Mouse (Mus musculus) MEL (cell line): Measurements from ENCODE around the gene Ctu2. TPM values are rescaled to one million over a fixed set of nuclear protein-coding genes. Genes with fewer than 3 reads are reported as not detected.

Experiments used
- DNase-seq: peaks from one replicate; pipeline ENCODE4 v3.0.0; 2011; ENCODE audit warnings: low read depth, low spot score
- H3K27ac ChIP-seq: 2 replicates; pipeline ENCODE4 v1.5.1; 2012; ENCODE audit warnings: low read depth, mild to moderate bottlenecking, control low read depth, low read length, moderate library complexity; ENCODE audit not compliant: control insufficient read depth
- H3K27me3 ChIP-seq, 2 experiments: fragments of 150-350 bp in 1 of 2; sonication (generic) in 1 of 2; 2 replicates each; pipeline ENCODE4 v1.6.1; 2012; ENCODE audit warnings: low read length in 2 of 2, mild to moderate bottlenecking in 2 of 2, improper control_type of control experiment in 1 of 2, moderate library complexity in 1 of 2; ENCODE audit not compliant: insufficient read depth in 2 of 2, control insufficient read depth in 1 of 2
- H3K36me3 ChIP-seq, 2 experiments: 2 replicates each; pipeline ENCODE4 v1.6.1; 2012 to 2014; ENCODE audit warnings: low read length in 2 of 2, improper control_type of control experiment in 1 of 2, inconsistent platforms in 1 of 2, mild to moderate bottlenecking in 1 of 2; ENCODE audit not compliant: insufficient read depth in 2 of 2, control insufficient read depth in 1 of 2
- H3K4me1 ChIP-seq, 2 experiments: fragments of 150-350 bp in 1 of 2; sonication (generic) in 1 of 2; 2 replicates each; pipeline ENCODE4 v1.6.1; 2012; ENCODE audit warnings: low read length in 2 of 2, improper control_type of control experiment in 1 of 2, mild to moderate bottlenecking in 1 of 2; ENCODE audit not compliant: insufficient read depth in 2 of 2, control insufficient read depth in 1 of 2
- H3K4me3 ChIP-seq, 2 experiments: fragments of 150-350 bp in 1 of 2; sonication (generic) in 1 of 2; 2 replicates each; pipeline ENCODE4 v1.5.1; 2012; ENCODE audit warnings: low read depth in 2 of 2, low read length in 2 of 2, mild to moderate bottlenecking in 2 of 2, moderate library complexity in 2 of 2, control low read depth in 1 of 2, improper control_type of control experiment in 1 of 2; ENCODE audit not compliant: control insufficient read depth in 1 of 2, insufficient read depth in 1 of 2
- H3K79me2 ChIP-seq: 2 replicates; pipeline ENCODE4 v1.6.1; 2012; ENCODE audit warnings: mild to moderate bottlenecking, low read length, moderate library complexity; ENCODE audit not compliant: control insufficient read depth, poor library complexity, insufficient read depth
- H3K9ac ChIP-seq: 2 replicates; pipeline ENCODE4 v1.6.1; 2012; ENCODE audit warnings: low read depth, mild to moderate bottlenecking, control low read depth, low read length, moderate library complexity; ENCODE audit not compliant: control insufficient read depth, poor library complexity, severe bottlenecking
- H3K9me3 ChIP-seq: fragments of 150-350 bp; sonication (generic); replicated peaks from 2 replicates; pipeline ENCODE4 v1.6.1; 2012; ENCODE audit warnings: mild to moderate bottlenecking, low read length, improper control_type of control experiment, moderate library complexity; ENCODE audit not compliant: insufficient read depth
- EP300 ChIP-seq, 2 experiments: IDR thresholded peaks; 2 replicates each; pipeline ENCODE4 v1.6.1; 2011; ENCODE audit warnings: improper control_type of control experiment in 2 of 2, low read length in 2 of 2, low read depth in 1 of 2, mild to moderate bottlenecking in 1 of 2
- ETS1 ChIP-seq: IDR thresholded peaks from 2 replicates; pipeline ENCODE4 v1.6.1; 2012; ENCODE audit warnings: low read depth, mild to moderate bottlenecking, inconsistent platforms, low read length, improper control_type of control experiment, moderate library complexity
- GABPA ChIP-seq: IDR thresholded peaks from 2 replicates; pipeline ENCODE4 v1.6.1; 2012; ENCODE audit warnings: low read depth, mild to moderate bottlenecking, inconsistent platforms, low read length, improper control_type of control experiment, moderate library complexity
- GATA1 ChIP-seq: IDR thresholded peaks from 2 replicates; pipeline ENCODE4 v1.6.1; 2011; ENCODE audit warnings: low read depth, low read length, improper control_type of control experiment
- HCFC1 ChIP-seq: IDR thresholded peaks from 2 replicates; pipeline ENCODE4 v1.6.1; 2012; ENCODE audit warnings: low read depth, mild to moderate bottlenecking, inconsistent platforms, low read length, improper control_type of control experiment, moderate library complexity
- KAT2A ChIP-seq: conservative IDR thresholded peaks from 2 replicates; pipeline ENCODE4 v1.6.1; 2012; ENCODE audit warnings: low read depth, low read length, improper control_type of control experiment, inconsistent platforms
- MAFK ChIP-seq: IDR thresholded peaks from 2 replicates; pipeline ENCODE4 v1.6.1; 2011; ENCODE audit warnings: low read depth, mild to moderate bottlenecking, low read length, improper control_type of control experiment, borderline replicate concordance
- MAX ChIP-seq: IDR thresholded peaks from 2 replicates; pipeline ENCODE4 v1.6.1; 2011; ENCODE audit warnings: low read length, improper control_type of control experiment
- MAZ ChIP-seq: IDR thresholded peaks from 2 replicates; pipeline ENCODE4 v1.6.1; 2012; ENCODE audit warnings: low read depth, mild to moderate bottlenecking, inconsistent platforms, low read length, improper control_type of control experiment
- MEF2A ChIP-seq: IDR thresholded peaks from 2 replicates; pipeline ENCODE4 v1.6.1; 2014; ENCODE audit warnings: low read depth, mild to moderate bottlenecking, inconsistent platforms, low read length, improper control_type of control experiment; ENCODE audit not compliant: poor library complexity, insufficient replicate concordance, severe bottlenecking; ENCODE audit errors: extremely low read depth
- MYC ChIP-seq: IDR thresholded peaks from 2 replicates; pipeline ENCODE4 v1.6.1; 2011; ENCODE audit warnings: low read depth, mild to moderate bottlenecking, low read length, improper control_type of control experiment, moderate library complexity
- NELFE ChIP-seq: IDR thresholded peaks from 2 replicates; pipeline ENCODE4 v1.6.1; 2011; ENCODE audit warnings: low read depth, low read length, improper control_type of control experiment
- POLR2AphosphoS2 ChIP-seq: IDR thresholded peaks from 2 replicates; pipeline ENCODE4 v1.6.1; 2011; ENCODE audit warnings: low read length, improper control_type of control experiment
- POLR2AphosphoS5 ChIP-seq: IDR thresholded peaks from 2 replicates; pipeline ENCODE4 v1.6.1; 2012; ENCODE audit warnings: low read depth, borderline replicate concordance, mild to moderate bottlenecking, inconsistent platforms, low read length, moderate library complexity, mixed read lengths
- RAD21 ChIP-seq: IDR thresholded peaks from 2 replicates; pipeline ENCODE4 v1.6.1; 2011; ENCODE audit warnings: mild to moderate bottlenecking, low read depth, low read length, improper control_type of control experiment
- SIN3A ChIP-seq: IDR thresholded peaks from 2 replicates; pipeline ENCODE4 v1.6.1; 2012; ENCODE audit warnings: low read length, improper control_type of control experiment, inconsistent platforms
- TAL1 ChIP-seq: IDR thresholded peaks from 2 replicates; pipeline ENCODE4 v1.6.1; 2012; ENCODE audit warnings: mild to moderate bottlenecking, inconsistent platforms, low read length, moderate library complexity, mixed read lengths
- TBP ChIP-seq: IDR thresholded peaks from 2 replicates; pipeline ENCODE4 v1.8.0; 2011; ENCODE audit warnings: low read depth, low read length, improper control_type of control experiment
- TCF12 ChIP-seq: IDR thresholded peaks from 2 replicates; pipeline ENCODE4 v1.6.1; 2014; ENCODE audit warnings: low read depth, mild to moderate bottlenecking, inconsistent platforms, low read length, improper control_type of control experiment, moderate library complexity
- UBTF ChIP-seq: IDR thresholded peaks from 2 replicates; pipeline ENCODE4 v1.6.1; 2012; ENCODE audit warnings: low read depth, mild to moderate bottlenecking, inconsistent platforms, low read length, improper control_type of control experiment, moderate library complexity, borderline replicate concordance; ENCODE audit not compliant: insufficient read depth
- USF2 ChIP-seq, 2 experiments: IDR thresholded peaks; 2 replicates each; pipeline ENCODE4 v1.6.1; 2011 to 2012; ENCODE audit warnings: improper control_type of control experiment in 2 of 2, low read length in 2 of 2, borderline replicate concordance in 1 of 2, inconsistent platforms in 1 of 2, low read depth in 1 of 2, mild to moderate bottlenecking in 1 of 2; ENCODE audit not compliant: insufficient read depth in 1 of 2
- ZNF384 ChIP-seq: IDR thresholded peaks from 2 replicates; pipeline ENCODE4 v1.6.1; 2012; ENCODE audit warnings: low read depth, mild to moderate bottlenecking, inconsistent platforms, low read length, improper control_type of control experiment
- polyA plus RNA-seq, 2 experiments: library from polyadenylated mRNA; stranded (reverse) in 1 of 2; unstranded in 1 of 2; fragments of >175 nt in 1 of 2; fragments of >200 nt in 1 of 2; gene quantifications; 2 replicates each; pipeline versions ENCODE4 v1.2.1 to v1.2.4; 2012; ENCODE audit warnings: low replicate concordance in 2 of 2, low read depth in 1 of 2; ENCODE audit not compliant: insufficient read length in 2 of 2, insufficient read depth in 1 of 2, missing spikeins in 1 of 2
- total RNA-seq: library from RNA; depleted of rRNA; stranded (reverse); fragments of 300-350 nt; gene quantifications from 2 replicates; pipeline ENCODE4 v1.2.3, GENCODE M21; 2012

The Ctu2 gene
- total and polyA plus RNA-seq, 3 experiments, result 44.0 to 57.4 TPM; not detected in 1

DNA sequence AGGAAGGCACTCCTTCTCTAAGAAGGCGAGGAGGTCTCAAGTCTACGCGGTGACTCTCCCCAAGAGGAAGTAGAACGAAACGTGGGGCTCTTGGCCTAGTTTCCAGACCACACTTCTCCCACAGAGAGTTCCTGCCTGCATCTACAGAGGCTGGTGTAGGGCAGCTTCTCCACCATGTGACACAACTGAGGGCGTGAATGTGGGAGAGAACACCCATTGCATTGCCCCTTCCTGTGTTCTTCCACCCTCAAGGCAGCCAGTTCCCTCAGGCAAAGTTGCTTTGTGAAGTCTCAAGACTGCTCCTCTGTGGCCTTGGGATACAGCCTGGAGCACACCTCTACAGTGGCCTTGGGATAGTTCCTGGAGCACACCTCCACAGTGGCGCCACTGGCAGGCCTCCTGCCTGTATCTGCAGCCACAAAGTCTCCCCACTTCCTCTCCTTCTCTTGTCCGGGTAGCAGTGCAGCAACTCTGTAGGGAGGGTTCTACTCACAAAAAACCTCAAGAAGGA lies 2.0 kb upstream of the Ctu2 start (continued):
- TF ChIP-seq MYC, result peak; percentile 65
- TF ChIP-seq KAT2A, result no peak
- TF ChIP-seq USF2 (IDR thresholded peaks at IDR 0.05; ENCODE audit: borderline replicate concordance in 1 of 2, insufficient read depth in 1 of 2, low read depth in 1 of 2, low read length in 2 of 2), result no peak
- no peak for TF ChIP-seq POLR2AphosphoS2
- TF ChIP-seq ETS1, result no peak
- TF ChIP-seq TCF12, result no peak
- TF ChIP-seq POLR2AphosphoS5, result no peak
- no peak for TF ChIP-seq ZNF384
- no peak for TF ChIP-seq MAFK
- TF ChIP-seq MAZ, result no peak

GRCm38 (mm10) chr8:122474951-122475560 lies 887 bp upstream of the Ctu2 start:
- peak overlapping the region; percentile 69 for H3K27ac ChIP-seq

GRCm38 (mm10) chr8:122482448-122482847 lies 6.5 kb downstream of the Ctu2 start:
- H3K4me3 ChIP-seq, result no peak overlapping the region
- H3K27ac ChIP-seq, result no peak overlapping the region
- no peak for DNase-seq
- TF ChIP-seq GATA1, result no peak
- TF ChIP-seq EP300 (IDR thresholded peaks at IDR 0.05; ENCODE audit: low read depth in 1 of 2, low read length in 2 of 2), result no peak
- no peak for TF ChIP-seq MAX
- no peak for TF ChIP-seq MEF2A
- TF ChIP-seq GABPA, result no peak
- no peak for TF ChIP-seq RAD21
- TF ChIP-seq TCF12, result no peak
- TF ChIP-seq POLR2AphosphoS2, result no peak
- no peak overlapping the region for H3K9ac ChIP-seq
- H3K79me2 ChIP-seq, result no peaks in the 10 kb centered on the region
- no peaks in the 10 kb centered on the region for H3K9me3 ChIP-seq
- peaks cover 0 to 1% of the 10 kb centered on the region in 2 experiments; a peak in 1 of 4 replicates for H3K36me3 ChIP-seq
- H3K27me3 ChIP-seq, result no peaks in the 10 kb centered on the region
- no peaks in the 10 kb centered on the region for H3K4me1 ChIP-seq

More at GRCm38 (mm10) chr8:122474951-122475560, 887 bp upstream of the Ctu2 start:
- Histone ChIP-seq H3K79me2 (peaks cover 21% of the 10 kb centered on the region), H3K4me1 (peaks cover 6 to 19% of the 10 kb centered on the region in 2 experiments), H3K9me3 (no peaks in the 10 kb centered on the region), H3K36me3 (peaks cover 0 to 13% of the 10 kb centered on the region in 2 experiments; a peak in 3 of 4 replicates), H3K27me3 (no peaks in the 10 kb centered on the region), H3K9ac (peak overlapping the region; percentile 92), H3K4me3 (peak overlapping the region; percentile 90 to 97)
- TF ChIP-seq NELFE, result 0 out of 2 replicates have a peak, but pooled peaks have one; percentile 1
- no peak for TF ChIP-seq UBTF
- TF ChIP-seq ETS1, result peak; percentile 16; the same call in 1 of the 2 replicates
- TF ChIP-seq SIN3A, result peak; percentile 60; the same call in 1 of the 2 replicates
- peak; percentile 15; the same call in 1 of the 2 replicates for TF ChIP-seq HCFC1
- peak; percentile 19; the same call in 1 of the 2 replicates for TF ChIP-seq MAZ
- 0 out of 2 replicates have a peak, but pooled peaks have one; percentile 6 for TF ChIP-seq TAL1
- no peak for TF ChIP-seq MEF2A
- no peak for TF ChIP-seq TBP
- peak; percentile 85 for DNase-seq
